Mouse (Mus musculus) midbrain, embryonic 11.5 days (tissue): ENCODE measurements around the gene Ngef. TPM values are rescaled to one million over a fixed set of nuclear protein-coding genes. Genes with fewer than 3 reads are reported as not detected.

ENCODE experiments used
- ATAC-seq: fragments of 200-750 bp; cut with Nextera tagmentation; 2 replicates; pipeline ENCODE4 v1.8.0; 2017; ENCODE audit warnings: moderate TSS enrichment, moderate library complexity; ENCODE audit not compliant: low FRiP score
- DNase-seq: peaks from one replicate; pipeline ENCODE4 v3.0.0; 2015; ENCODE audit warnings: low spot score; ENCODE audit errors: missing footprints
- H3K27ac ChIP-seq: fragments of 300-500 bp; sonication (generic); 2 replicates; pipeline ENCODE4 v1.5.1; 2014; ENCODE audit warnings: low read depth, low read length
- H3K27me3 ChIP-seq: fragments of 300-500 bp; sonication (generic); 2 replicates; pipeline ENCODE4 v1.6.1; 2014; ENCODE audit warnings: mild to moderate bottlenecking, low read length, moderate library complexity, mixed read lengths; ENCODE audit not compliant: control insufficient read depth, insufficient read depth
- H3K36me3 ChIP-seq: fragments of 300-500 bp; sonication (generic); 2 replicates; pipeline ENCODE4 v1.6.1; 2014; ENCODE audit warnings: mild to moderate bottlenecking, low read length, moderate library complexity, mixed read lengths; ENCODE audit not compliant: control insufficient read depth, insufficient read depth
- H3K4me1 ChIP-seq: fragments of 300-500 bp; sonication (generic); 2 replicates; pipeline ENCODE4 v1.6.1; 2014; ENCODE audit warnings: low read length; ENCODE audit not compliant: control insufficient read depth, insufficient read depth
- H3K4me2 ChIP-seq: fragments of 300-500 bp; sonication (generic); 2 replicates; pipeline ENCODE4 v1.6.1; 2014; ENCODE audit warnings: mild to moderate bottlenecking, moderate library complexity
- H3K4me3 ChIP-seq: fragments of 300-500 bp; sonication (generic); 2 replicates; pipeline ENCODE4 v1.5.1; 2014; ENCODE audit warnings: low read depth, low read length
- H3K9ac ChIP-seq: fragments of 300-500 bp; sonication (generic); 2 replicates; pipeline ENCODE4 v1.6.1; 2014; ENCODE audit warnings: low read length
- H3K9me3 ChIP-seq: fragments of 300-500 bp; sonication (generic); 2 replicates; pipeline ENCODE4 v1.6.1; 2016; ENCODE audit warnings: low read length; ENCODE audit not compliant: control insufficient read depth
- WGBS: fragments of 180-500 bp; shearing (Covaris S2); extraction: QIAGEN DNeasy Blood & Tissue Kit; methylation state at CpG from one replicate; pipeline ENCODE4 v1.1.7; 2014; 5-methylcytosine and 5-hydroxymethylcytosine counted together
- polyA plus RNA-seq: library from polyadenylated mRNA; unstranded; fragments of >200 nt; fragmentation: Nextera tagmentation; extraction: Ambion mirVana; gene quantifications from 2 replicates; pipeline ENCODE4 v1.2.1, GENCODE M21; 2014

Gene Ngef
- polyA plus RNA-seq, 1 experiment from 2014 or later = 3.9 TPM

DNA sequence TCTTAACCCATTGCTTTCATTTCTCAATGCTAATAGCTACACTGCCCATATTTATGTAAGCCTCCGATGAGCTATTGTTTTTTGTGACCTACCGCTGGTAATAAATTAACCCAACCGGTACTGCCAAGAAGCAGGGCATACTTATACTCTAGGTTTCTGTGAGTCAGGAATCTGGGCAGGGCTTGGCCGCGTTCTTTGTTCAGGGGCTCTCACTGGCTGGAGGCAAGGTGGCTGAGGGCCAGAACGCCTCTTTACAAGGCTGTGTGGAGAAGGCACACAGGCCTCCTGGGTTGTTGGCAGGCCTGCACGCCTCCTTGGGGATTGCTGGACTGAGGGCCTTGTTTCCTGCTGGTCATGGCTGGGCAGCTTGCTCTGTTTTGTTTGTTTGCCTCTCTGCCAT is 1.1 kb upstream of the Ngef start:
- Histone ChIP-seq H3K4me2 (no peak overlapping the region), H3K27me3 (no peaks in the 10 kb centered on the region), H3K36me3 (no peaks in the 10 kb centered on the region), H3K4me1 (no peaks in the 10 kb centered on the region), H3K9ac (no peak overlapping the region), H3K27ac (no peak overlapping the region), H3K9me3 (no peaks in the 10 kb centered on the region), H3K4me3 (no peak overlapping the region)
- 83% methylated on average over 7 of the region's 7 CpGs for WGBS
- no peak for ATAC-seq
- DNase-seq = no peak

GRCm38 (mm10) chr1:87574353-87574752 is 683 bp upstream of the Ngef start:
- no peaks in the 10 kb centered on the region for H3K36me3 ChIP-seq
- no peak overlapping the region for H3K9ac ChIP-seq
- 70% methylated on average over 6 of the region's 6 CpGs for WGBS
- H3K27me3 ChIP-seq = no peaks in the 10 kb centered on the region
- H3K4me2 ChIP-seq = no peak overlapping the region
- no peaks in the 10 kb centered on the region for H3K9me3 ChIP-seq
- H3K4me3 ChIP-seq = no peak overlapping the region
- no peak for DNase-seq
- H3K27ac ChIP-seq = no peak overlapping the region
- H3K4me1 ChIP-seq = no peaks in the 10 kb centered on the region
- ATAC-seq = no peak

DNA sequence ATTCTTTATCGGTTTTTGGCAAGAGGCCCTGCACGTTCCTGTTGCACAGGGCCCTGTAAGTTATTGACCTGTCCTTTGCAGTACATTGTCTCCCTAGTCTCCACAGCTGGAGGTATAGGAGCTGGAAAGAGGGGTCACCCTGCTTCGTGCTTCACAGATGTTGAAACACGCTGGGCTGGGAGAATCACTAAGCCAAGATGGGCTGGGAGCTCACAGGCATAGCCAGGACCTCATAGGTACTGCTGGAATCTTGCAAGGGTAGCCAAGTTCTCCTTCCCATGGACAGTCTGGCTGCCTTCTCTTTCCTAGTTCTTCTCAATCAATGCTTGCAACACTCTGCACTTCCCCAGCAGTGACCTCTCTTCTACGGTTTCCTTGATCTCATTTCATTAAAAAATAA is 409 bp downstream of the Ngef start:
- no peak overlapping the region for H3K4me2 ChIP-seq
- no peak for ATAC-seq
- no peak overlapping the region for H3K9ac ChIP-seq
- no peaks in the 10 kb centered on the region for H3K27me3 ChIP-seq
- H3K36me3 ChIP-seq = no peaks in the 10 kb centered on the region
- H3K9me3 ChIP-seq = no peaks in the 10 kb centered on the region
- H3K4me1 ChIP-seq = no peaks in the 10 kb centered on the region
- H3K27ac ChIP-seq = no peak overlapping the region
- H3K4me3 ChIP-seq = no peak overlapping the region
- WGBS = 72% methylated on average over 5 of the region's 5 CpGs
- DNase-seq = no peak

DNA sequence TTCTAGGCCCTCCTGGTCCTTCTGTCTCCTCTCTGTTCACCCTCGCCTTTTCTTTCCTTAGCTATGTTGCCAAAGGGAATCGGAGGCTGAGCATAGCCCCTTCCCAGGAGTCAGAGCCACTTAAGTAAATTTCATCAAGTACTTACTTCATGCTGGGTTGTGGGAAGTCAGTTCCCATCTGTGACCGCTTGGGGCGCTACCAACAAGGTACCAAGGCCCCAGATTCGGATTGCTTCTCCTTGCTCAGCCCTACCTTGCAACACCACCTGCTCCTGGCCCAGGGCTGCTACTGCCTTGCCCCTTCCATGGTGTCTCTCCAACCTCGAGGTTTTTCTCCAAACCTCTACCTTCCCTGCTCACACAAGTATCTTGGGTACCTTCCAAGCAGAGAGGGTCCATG is 5.3 kb downstream of the Ngef start:
- WGBS = 41% methylated on average over 6 of the region's 6 CpGs
- ATAC-seq (no peak), DNase-seq (no peak)
- Histone ChIP-seq H3K9me3 (no peaks in the 10 kb centered on the region), H3K27ac (no peak overlapping the region), H3K27me3 (no peaks in the 10 kb centered on the region), H3K9ac (no peak overlapping the region), H3K36me3 (no peaks in the 10 kb centered on the region), H3K4me3 (no peak overlapping the region), H3K4me2 (no peak overlapping the region), H3K4me1 (no peaks in the 10 kb centered on the region)

- Histone ChIP-seq H3K4me1 (no peaks in the 10 kb centered on the region), H3K4me3 (no peak overlapping the region), H3K9ac (no peak overlapping the region), H3K9me3 (no peaks in the 10 kb centered on the region), H3K36me3 (no peaks in the 10 kb centered on the region), H3K4me2 (no peak overlapping the region), H3K27ac (no peak overlapping the region), H3K27me3 (no peaks in the 10 kb centered on the region)
- WGBS = 85% methylated on average over 8 of the region's 8 CpGs
- ATAC-seq (no peak), DNase-seq (no peak)
Measured at GRCm38 (mm10) chr1:87565760-87566159, 7.9 kb downstream of the Ngef start.

DNA sequence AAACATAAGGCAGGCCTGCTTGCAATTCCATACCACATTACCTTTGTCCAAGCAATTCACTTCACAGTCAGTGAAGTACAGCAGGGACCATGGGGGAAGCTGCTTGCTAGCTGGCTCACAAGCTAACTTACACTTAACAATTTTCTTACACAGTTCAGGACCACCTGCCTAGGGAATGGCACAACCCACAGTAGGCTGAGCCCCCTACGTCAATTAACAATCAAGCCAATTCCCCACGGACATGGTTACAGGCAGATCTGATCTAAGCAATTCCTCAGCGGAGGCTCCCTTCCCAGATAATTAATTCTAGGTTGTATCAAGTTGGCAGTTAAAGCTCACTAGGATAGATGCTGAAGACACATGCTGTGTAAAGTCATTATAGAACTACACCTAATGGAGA is 10.7 kb downstream of the Ngef start:
- Histone ChIP-seq H3K27ac (no peak overlapping the region), H3K4me2 (no peak overlapping the region), H3K9me3 (no peaks in the 10 kb centered on the region), H3K4me1 (no peaks in the 10 kb centered on the region), H3K9ac (no peak overlapping the region), H3K36me3 (no peaks in the 10 kb centered on the region), H3K27me3 (no peaks in the 10 kb centered on the region), H3K4me3 (no peak overlapping the region)
- 74% methylated on average over 3 of the region's 3 CpGs for WGBS
- DNase-seq (no peak), ATAC-seq (no peak)

DNA sequence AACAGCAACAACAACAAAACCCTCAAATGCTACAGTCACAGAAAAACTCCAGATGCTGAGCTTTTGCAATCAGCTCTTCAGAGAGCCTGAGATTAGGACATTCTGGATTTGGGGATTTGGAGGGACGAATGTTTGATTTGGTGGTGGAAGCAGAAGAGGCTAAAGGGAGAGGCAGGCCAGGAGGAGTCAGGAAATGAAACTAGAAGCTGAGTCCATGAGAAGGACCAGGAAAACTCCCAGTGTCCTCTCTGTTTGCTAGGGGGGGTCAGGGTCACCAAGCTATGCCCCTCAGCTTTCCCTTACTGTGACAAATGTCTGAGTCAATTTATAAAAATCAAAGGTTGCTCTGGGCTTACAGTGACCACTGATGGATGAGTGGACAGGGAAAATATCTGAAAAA is 20.1 kb downstream of the Ngef start:
- Histone ChIP-seq H3K4me1 (no peaks in the 10 kb centered on the region), H3K4me3 (no peak overlapping the region), H3K9me3 (no peaks in the 10 kb centered on the region), H3K4me2 (no peak overlapping the region), H3K27ac (no peak overlapping the region), H3K36me3 (no peaks in the 10 kb centered on the region), H3K9ac (no peak overlapping the region), H3K27me3 (no peaks in the 10 kb centered on the region)
- ATAC-seq = no peak
- WGBS = 67% methylated on average over 1 of the region's 1 CpGs
- DNase-seq = no peak

- ATAC-seq (no peak), DNase-seq (no peak)
- Histone ChIP-seq H3K9ac (no peak overlapping the region), H3K27ac (no peak overlapping the region), H3K4me2 (no peak overlapping the region), H3K4me1 (no peaks in the 10 kb centered on the region), H3K4me3 (no peak overlapping the region), H3K9me3 (no peaks in the 10 kb centered on the region), H3K36me3 (no peaks in the 10 kb centered on the region), H3K27me3 (no peaks in the 10 kb centered on the region)
- WGBS = 92% methylated on average over 3 of the region's 3 CpGs
Measured at GRCm38 (mm10) chr1:87551008-87551407, 22.7 kb downstream of the Ngef start.

GRCm38 (mm10) chr1:87541614-87542013 is 32.1 kb downstream of the Ngef start:
- DNase-seq (no peak), ATAC-seq (no peak)

DNA sequence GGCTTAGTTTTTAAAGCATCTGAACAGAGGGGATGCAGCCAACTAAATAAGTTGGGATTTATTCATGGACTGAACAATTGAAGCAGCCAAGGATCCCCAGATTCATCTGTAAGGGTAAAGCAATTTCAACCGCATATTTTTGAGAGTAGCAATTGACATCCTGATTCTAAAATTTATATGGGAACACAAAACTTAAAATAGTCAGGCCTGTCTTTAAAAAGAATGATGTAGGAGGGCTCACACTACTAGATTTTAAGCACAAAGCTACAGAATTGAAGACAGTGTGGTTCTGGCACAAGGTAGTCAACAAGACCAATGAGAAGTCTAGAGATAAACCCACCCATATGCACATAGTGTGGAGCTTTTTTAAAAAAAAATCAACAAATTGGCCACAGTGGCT is 36.7 kb downstream of the Ngef start:
- DNase-seq (no peak), ATAC-seq (no peak)
- no peak overlapping the region for H3K4me2 ChIP-seq
- no peaks in the 10 kb centered on the region for H3K9me3 ChIP-seq
- no peaks in the 10 kb centered on the region for H3K27me3 ChIP-seq
- H3K4me3 ChIP-seq = no peak overlapping the region
- H3K36me3 ChIP-seq = no peaks in the 10 kb centered on the region
- WGBS = 93% methylated on average over 1 of the region's 1 CpGs
- no peak overlapping the region for H3K27ac ChIP-seq
- H3K4me1 ChIP-seq = no peaks in the 10 kb centered on the region
- H3K9ac ChIP-seq = no peak overlapping the region

More at GRCm38 (mm10) chr1:87541614-87542013, 32.1 kb downstream of the Ngef start:
- no peak overlapping the region for H3K27ac ChIP-seq
- no peaks in the 10 kb centered on the region for H3K36me3 ChIP-seq
- 38% methylated on average over 7 of the region's 7 CpGs for WGBS
- no peak overlapping the region for H3K9ac ChIP-seq
- H3K27me3 ChIP-seq = no peaks in the 10 kb centered on the region
- H3K4me1 ChIP-seq = no peaks in the 10 kb centered on the region
- H3K4me2 ChIP-seq = no peak overlapping the region
- H3K9me3 ChIP-seq = no peaks in the 10 kb centered on the region
- H3K4me3 ChIP-seq = no peak overlapping the region
